Mouse (Mus musculus) embryo, embryonic 11.5 days (tissue): ENCODE results near the gene Aagab.

Source experiments
- DNase-seq: peaks from one replicate; pipeline ENCODE4 v3.0.0-alpha.2; 2012; ENCODE audit warnings: low read depth, low spot score

Aagab gene

GRCm38 (mm10) chr9:63672797-63673493, 70.5 kb downstream of the Aagab start:
- no peak for DNase-seq

DNA sequence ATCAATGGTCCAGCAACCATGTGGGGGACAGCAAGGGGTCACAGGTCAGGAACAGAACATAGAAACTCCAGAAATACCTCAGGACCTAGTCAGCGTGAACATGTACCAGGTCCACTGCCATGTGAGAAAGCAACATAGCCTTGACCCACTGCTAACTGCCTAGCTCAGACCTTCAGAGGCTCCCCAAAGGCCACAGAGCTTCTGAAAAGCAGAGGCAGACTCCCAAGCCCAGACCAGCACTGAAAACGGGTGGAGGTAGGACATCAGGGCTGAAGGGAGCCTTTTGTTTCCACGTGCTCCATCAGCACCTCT, 71.0 kb downstream of the Aagab start:
- no peak for DNase-seq

DNA sequence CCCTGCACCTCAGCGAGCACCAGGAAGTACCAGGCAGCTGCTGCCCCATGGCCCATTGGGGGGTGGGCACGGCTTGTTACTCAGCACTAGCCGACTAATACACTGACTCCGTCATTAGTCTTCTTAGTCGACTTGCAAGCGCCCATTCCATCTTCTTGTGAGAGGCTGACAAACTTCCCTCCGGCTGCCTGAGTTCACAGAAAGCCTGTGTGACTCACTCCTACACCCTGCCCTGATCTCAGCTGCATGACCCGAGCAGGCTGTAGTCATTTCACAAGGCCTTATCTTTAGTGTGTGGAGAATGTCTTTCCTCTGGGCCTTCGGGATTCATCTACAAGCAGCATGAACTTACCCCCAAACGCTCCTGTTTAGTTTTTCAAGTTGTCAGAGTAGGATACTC, 72.2 kb downstream of the Aagab start:
- no peak for DNase-seq

- DNase-seq = no peak
Measured at GRCm38 (mm10) chr9:63677621-63678020, 75.2 kb downstream of the Aagab start.

DNA sequence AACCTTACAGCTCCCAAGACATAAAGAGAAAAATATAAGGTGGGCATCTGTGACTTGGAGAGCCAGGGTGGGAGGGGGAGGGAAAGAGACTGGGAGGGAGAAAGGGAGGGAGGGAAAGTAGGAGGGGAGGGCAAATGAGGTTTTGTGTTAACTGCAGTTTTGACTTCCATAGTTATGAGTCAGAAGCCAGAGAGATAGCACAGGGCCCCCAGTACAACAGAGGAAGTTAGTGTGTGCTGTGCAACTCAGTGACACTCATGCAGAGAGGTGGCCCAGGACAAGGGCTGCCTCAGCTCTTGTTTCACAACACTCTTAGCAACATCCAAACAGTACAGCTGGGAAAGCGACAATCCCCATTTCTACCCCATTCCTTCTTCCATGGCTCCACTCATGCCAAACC, 75.6 kb downstream of the Aagab start:
- no peak for DNase-seq

GRCm38 (mm10) chr9:63682301-63682700, 79.8 kb downstream of the Aagab start:
- DNase-seq = no peak

GRCm38 (mm10) chr9:63682943-63683342, 80.5 kb downstream of the Aagab start:
- DNase-seq = no peak

DNA sequence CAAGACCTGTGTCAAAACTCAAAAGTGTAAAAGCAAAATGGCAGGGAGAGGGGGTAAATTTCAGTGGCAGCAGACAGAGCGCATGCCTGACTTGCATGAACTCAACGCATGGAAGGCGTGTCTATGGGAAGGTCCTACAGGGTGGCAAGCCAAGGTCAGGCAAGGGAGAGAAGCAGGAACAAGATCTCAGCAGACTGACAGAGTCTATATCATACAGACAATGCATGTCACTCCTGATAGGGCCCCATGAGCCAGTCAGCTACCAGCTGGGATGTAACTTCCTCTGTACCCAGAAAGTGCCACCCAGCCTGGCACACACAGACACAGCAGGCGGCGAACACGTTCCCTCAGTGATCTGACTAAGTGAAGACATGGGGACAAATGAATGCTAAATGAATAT, 81.8 kb downstream of the Aagab start:
- no peak for DNase-seq

GRCm38 (mm10) chr9:63685352-63685751, 82.9 kb downstream of the Aagab start:
- no peak for DNase-seq

DNA sequence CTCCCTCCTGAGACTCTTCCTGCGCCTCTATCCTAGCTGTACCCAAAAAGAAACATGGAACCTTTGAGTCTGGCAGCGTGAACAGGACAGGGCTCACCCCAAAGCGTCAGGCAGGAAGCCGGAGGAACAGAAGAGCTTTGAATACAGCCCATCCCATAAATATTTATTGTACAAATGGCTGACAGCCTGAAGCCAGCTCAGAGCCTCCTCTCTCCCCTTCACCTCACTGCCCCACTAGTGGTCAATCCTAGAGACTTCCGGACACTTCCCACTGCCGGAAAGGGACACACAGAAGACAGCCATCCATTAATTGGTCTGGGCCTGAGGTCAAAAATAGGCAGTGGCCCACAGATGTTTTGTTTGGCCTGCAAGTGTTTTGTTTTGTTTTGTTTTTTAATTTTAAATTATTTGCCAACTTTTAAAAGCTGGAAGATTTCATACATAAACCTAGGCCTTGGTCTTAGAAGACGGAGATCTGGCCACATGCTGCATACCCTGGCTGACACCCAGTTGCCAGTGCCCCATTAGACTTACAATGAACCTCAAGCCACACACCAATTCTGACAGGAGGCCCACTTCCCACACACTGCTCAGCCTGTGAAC, 85.1 kb downstream of the Aagab start:
- DNase-seq = no peak

DNA sequence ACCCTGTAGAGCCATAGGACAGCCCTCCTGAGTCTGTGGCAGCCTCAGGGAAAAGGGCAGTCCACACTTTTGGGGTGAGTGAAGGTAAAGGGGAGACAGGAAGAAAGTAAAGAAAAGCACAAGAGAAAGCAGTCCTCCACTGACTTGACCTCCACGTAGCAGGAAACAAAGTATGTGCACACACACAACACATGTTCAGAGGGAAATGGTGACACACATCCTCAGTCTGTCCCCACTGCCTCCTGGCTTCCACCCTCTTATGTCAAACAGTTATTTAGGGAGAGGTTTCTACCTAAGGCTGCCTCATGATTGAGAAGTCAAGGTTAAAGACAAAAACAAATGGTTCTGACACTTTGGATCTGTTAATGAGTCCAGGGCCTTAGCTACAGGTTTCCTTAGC, 88.1 kb downstream of the Aagab start:
- DNase-seq = no peak

DNA sequence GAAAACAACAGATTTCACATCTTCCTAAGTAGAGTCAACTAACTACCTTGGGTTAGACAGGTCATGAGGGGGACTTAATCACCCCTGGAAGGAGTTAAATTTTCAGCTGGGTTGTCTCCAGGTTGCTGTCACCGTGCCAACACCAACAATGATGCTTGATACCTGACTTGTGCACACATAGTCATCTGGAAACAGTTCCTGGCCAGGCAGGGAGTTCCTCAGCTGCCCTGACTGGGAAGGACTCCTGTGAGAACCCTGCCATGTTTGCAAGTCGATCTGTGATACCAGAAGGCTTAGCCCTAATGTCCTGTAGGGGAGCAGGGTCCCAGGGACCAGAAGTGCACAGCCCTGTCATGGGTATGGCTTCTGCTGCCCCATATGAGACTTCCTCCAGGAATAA, 89.5 kb downstream of the Aagab start:
- no peak for DNase-seq
